Mouse (Mus musculus) MEL (cell line): Measurements from ENCODE around the gene Arhgap21. TPM values are rescaled to one million over a fixed set of nuclear protein-coding genes. Genes with fewer than 3 reads are reported as not detected.

Source experiments
- DNase-seq: peaks from one replicate; pipeline ENCODE4 v3.0.0; 2011; ENCODE audit warnings: low read depth, low spot score
- H3K27ac ChIP-seq: 2 replicates; pipeline ENCODE4 v1.5.1; 2012; ENCODE audit warnings: low read depth, mild to moderate bottlenecking, control low read depth, low read length, moderate library complexity; ENCODE audit not compliant: control insufficient read depth
- H3K27me3 ChIP-seq, 2 experiments: fragments of 150-350 bp in 1 of 2; sonication (generic) in 1 of 2; 2 replicates each; pipeline ENCODE4 v1.6.1; 2012; ENCODE audit warnings: low read length in 2 of 2, mild to moderate bottlenecking in 2 of 2, improper control_type of control experiment in 1 of 2, moderate library complexity in 1 of 2; ENCODE audit not compliant: insufficient read depth in 2 of 2, control insufficient read depth in 1 of 2
- H3K36me3 ChIP-seq, 2 experiments: 2 replicates each; pipeline ENCODE4 v1.6.1; 2012 to 2014; ENCODE audit warnings: low read length in 2 of 2, improper control_type of control experiment in 1 of 2, inconsistent platforms in 1 of 2, mild to moderate bottlenecking in 1 of 2; ENCODE audit not compliant: insufficient read depth in 2 of 2, control insufficient read depth in 1 of 2
- H3K4me1 ChIP-seq, 2 experiments: fragments of 150-350 bp in 1 of 2; sonication (generic) in 1 of 2; 2 replicates each; pipeline ENCODE4 v1.6.1; 2012; ENCODE audit warnings: low read length in 2 of 2, improper control_type of control experiment in 1 of 2, mild to moderate bottlenecking in 1 of 2; ENCODE audit not compliant: insufficient read depth in 2 of 2, control insufficient read depth in 1 of 2
- H3K4me3 ChIP-seq, 2 experiments: fragments of 150-350 bp in 1 of 2; sonication (generic) in 1 of 2; 2 replicates each; pipeline ENCODE4 v1.5.1; 2012; ENCODE audit warnings: low read depth in 2 of 2, low read length in 2 of 2, mild to moderate bottlenecking in 2 of 2, moderate library complexity in 2 of 2, control low read depth in 1 of 2, improper control_type of control experiment in 1 of 2; ENCODE audit not compliant: control insufficient read depth in 1 of 2, insufficient read depth in 1 of 2
- H3K79me2 ChIP-seq: 2 replicates; pipeline ENCODE4 v1.6.1; 2012; ENCODE audit warnings: mild to moderate bottlenecking, low read length, moderate library complexity; ENCODE audit not compliant: control insufficient read depth, poor library complexity, insufficient read depth
- H3K9ac ChIP-seq: 2 replicates; pipeline ENCODE4 v1.6.1; 2012; ENCODE audit warnings: low read depth, mild to moderate bottlenecking, control low read depth, low read length, moderate library complexity; ENCODE audit not compliant: control insufficient read depth, poor library complexity, severe bottlenecking
- H3K9me3 ChIP-seq: fragments of 150-350 bp; sonication (generic); replicated peaks from 2 replicates; pipeline ENCODE4 v1.6.1; 2012; ENCODE audit warnings: mild to moderate bottlenecking, low read length, improper control_type of control experiment, moderate library complexity; ENCODE audit not compliant: insufficient read depth
- BHLHE40 ChIP-seq: IDR thresholded peaks from 2 replicates; pipeline ENCODE4 v1.6.1; 2012; ENCODE audit warnings: low read depth, mild to moderate bottlenecking, inconsistent platforms, low read length, improper control_type of control experiment, borderline replicate concordance
- CHD1 ChIP-seq: IDR thresholded peaks from 2 replicates; pipeline ENCODE4 v1.6.1; 2012; ENCODE audit warnings: low read depth, mild to moderate bottlenecking, inconsistent platforms, low read length, improper control_type of control experiment
- E2F4 ChIP-seq: IDR thresholded peaks from 2 replicates; pipeline ENCODE4 v1.6.1; 2011; ENCODE audit warnings: low read depth, low read length, improper control_type of control experiment, borderline replicate concordance
- ELF1 ChIP-seq: IDR thresholded peaks from 2 replicates; pipeline ENCODE4 v1.6.1; 2014; ENCODE audit warnings: low read depth, mild to moderate bottlenecking, inconsistent platforms, low read length, improper control_type of control experiment, moderate library complexity
- EP300 ChIP-seq, 2 experiments: IDR thresholded peaks; 2 replicates each; pipeline ENCODE4 v1.6.1; 2011; ENCODE audit warnings: improper control_type of control experiment in 2 of 2, low read length in 2 of 2, low read depth in 1 of 2, mild to moderate bottlenecking in 1 of 2
- ETS1 ChIP-seq: IDR thresholded peaks from 2 replicates; pipeline ENCODE4 v1.6.1; 2012; ENCODE audit warnings: low read depth, mild to moderate bottlenecking, inconsistent platforms, low read length, improper control_type of control experiment, moderate library complexity
- GABPA ChIP-seq: IDR thresholded peaks from 2 replicates; pipeline ENCODE4 v1.6.1; 2012; ENCODE audit warnings: low read depth, mild to moderate bottlenecking, inconsistent platforms, low read length, improper control_type of control experiment, moderate library complexity
- GATA1 ChIP-seq: IDR thresholded peaks from 2 replicates; pipeline ENCODE4 v1.6.1; 2011; ENCODE audit warnings: low read depth, low read length, improper control_type of control experiment
- HCFC1 ChIP-seq: IDR thresholded peaks from 2 replicates; pipeline ENCODE4 v1.6.1; 2012; ENCODE audit warnings: low read depth, mild to moderate bottlenecking, inconsistent platforms, low read length, improper control_type of control experiment, moderate library complexity
- MAX ChIP-seq: IDR thresholded peaks from 2 replicates; pipeline ENCODE4 v1.6.1; 2011; ENCODE audit warnings: low read length, improper control_type of control experiment
- MAZ ChIP-seq: IDR thresholded peaks from 2 replicates; pipeline ENCODE4 v1.6.1; 2012; ENCODE audit warnings: low read depth, mild to moderate bottlenecking, inconsistent platforms, low read length, improper control_type of control experiment
- NELFE ChIP-seq: IDR thresholded peaks from 2 replicates; pipeline ENCODE4 v1.6.1; 2011; ENCODE audit warnings: low read depth, low read length, improper control_type of control experiment
- POLR2A ChIP-seq, 2 experiments: IDR thresholded peaks; 2 replicates each; pipeline ENCODE4 v1.6.1; 2011 to 2012; ENCODE audit warnings: low read length in 2 of 2, mild to moderate bottlenecking in 2 of 2, control low read depth in 1 of 2, improper control_type of control experiment in 1 of 2, low read depth in 1 of 2, moderate library complexity in 1 of 2; ENCODE audit not compliant: control insufficient read depth in 1 of 2, insufficient read depth in 1 of 2, poor library complexity in 1 of 2
- POLR2AphosphoS2 ChIP-seq: IDR thresholded peaks from 2 replicates; pipeline ENCODE4 v1.6.1; 2011; ENCODE audit warnings: low read length, improper control_type of control experiment
- POLR2AphosphoS5 ChIP-seq: IDR thresholded peaks from 2 replicates; pipeline ENCODE4 v1.6.1; 2012; ENCODE audit warnings: low read depth, borderline replicate concordance, mild to moderate bottlenecking, inconsistent platforms, low read length, moderate library complexity, mixed read lengths
- SIN3A ChIP-seq: IDR thresholded peaks from 2 replicates; pipeline ENCODE4 v1.6.1; 2012; ENCODE audit warnings: low read length, improper control_type of control experiment, inconsistent platforms
- TAL1 ChIP-seq: IDR thresholded peaks from 2 replicates; pipeline ENCODE4 v1.6.1; 2012; ENCODE audit warnings: mild to moderate bottlenecking, inconsistent platforms, low read length, moderate library complexity, mixed read lengths
- TBP ChIP-seq: IDR thresholded peaks from 2 replicates; pipeline ENCODE4 v1.8.0; 2011; ENCODE audit warnings: low read depth, low read length, improper control_type of control experiment
- TCF12 ChIP-seq: IDR thresholded peaks from 2 replicates; pipeline ENCODE4 v1.6.1; 2014; ENCODE audit warnings: low read depth, mild to moderate bottlenecking, inconsistent platforms, low read length, improper control_type of control experiment, moderate library complexity
- UBTF ChIP-seq: IDR thresholded peaks from 2 replicates; pipeline ENCODE4 v1.6.1; 2012; ENCODE audit warnings: low read depth, mild to moderate bottlenecking, inconsistent platforms, low read length, improper control_type of control experiment, moderate library complexity, borderline replicate concordance; ENCODE audit not compliant: insufficient read depth
- ZMIZ1 ChIP-seq: IDR thresholded peaks from 2 replicates; pipeline ENCODE4 v1.6.1; 2012; ENCODE audit warnings: low read depth, mild to moderate bottlenecking, inconsistent platforms, low read length, improper control_type of control experiment, moderate library complexity
- ZNF384 ChIP-seq: IDR thresholded peaks from 2 replicates; pipeline ENCODE4 v1.6.1; 2012; ENCODE audit warnings: low read depth, mild to moderate bottlenecking, inconsistent platforms, low read length, improper control_type of control experiment
- polyA plus RNA-seq, 2 experiments: library from polyadenylated mRNA; stranded (reverse) in 1 of 2; unstranded in 1 of 2; fragments of >175 nt in 1 of 2; fragments of >200 nt in 1 of 2; gene quantifications; 2 replicates each; pipeline versions ENCODE4 v1.2.1 to v1.2.4; 2012; ENCODE audit warnings: low replicate concordance in 2 of 2, low read depth in 1 of 2; ENCODE audit not compliant: insufficient read length in 2 of 2, insufficient read depth in 1 of 2, missing spikeins in 1 of 2
- total RNA-seq: library from RNA; depleted of rRNA; stranded (reverse); fragments of 300-350 nt; gene quantifications from 2 replicates; pipeline ENCODE4 v1.2.3, GENCODE M21; 2012

Arhgap21 gene
- total and polyA plus RNA-seq, 3 experiments: 12.4 to 104 (median 30.6) TPM

DNA sequence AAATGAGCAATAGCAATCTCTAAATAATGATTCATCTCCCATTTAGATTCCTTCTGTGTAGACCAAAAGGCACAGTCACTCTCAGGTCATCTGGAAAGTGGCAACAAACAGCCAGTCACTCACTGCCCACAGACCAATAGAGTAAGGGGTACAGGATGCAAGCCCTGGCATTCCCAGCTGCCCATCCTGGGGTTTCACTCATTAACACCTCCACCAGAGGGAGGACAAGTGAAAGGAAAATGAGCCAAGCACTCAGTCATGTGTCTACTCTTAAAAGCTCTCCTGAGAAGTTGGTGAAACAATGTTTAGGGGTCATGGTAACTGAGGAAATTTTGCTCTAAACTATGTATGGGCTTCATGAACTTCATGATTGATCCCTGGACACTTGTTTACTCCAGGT lies 2.9 kb upstream of the Arhgap21 start:
- TF ChIP-seq E2F4 (no peak), MAX (no peak)
- Histone ChIP-seq H3K4me3 (no peak overlapping the region), H3K9ac (no peak overlapping the region), H3K36me3 (peaks cover 0 to 8% of the 10 kb centered on the region in 2 experiments; a peak in 2 of 4 replicates), H3K27me3 (no peaks in the 10 kb centered on the region), H3K4me1 (peaks cover 3% of the 10 kb centered on the region in 2 experiments; a peak in 3 of 4 replicates), H3K9me3 (no peaks in the 10 kb centered on the region), H3K79me2 (peaks cover 24% of the 10 kb centered on the region), H3K27ac (no peak overlapping the region)
- DNase-seq: no peak

DNA sequence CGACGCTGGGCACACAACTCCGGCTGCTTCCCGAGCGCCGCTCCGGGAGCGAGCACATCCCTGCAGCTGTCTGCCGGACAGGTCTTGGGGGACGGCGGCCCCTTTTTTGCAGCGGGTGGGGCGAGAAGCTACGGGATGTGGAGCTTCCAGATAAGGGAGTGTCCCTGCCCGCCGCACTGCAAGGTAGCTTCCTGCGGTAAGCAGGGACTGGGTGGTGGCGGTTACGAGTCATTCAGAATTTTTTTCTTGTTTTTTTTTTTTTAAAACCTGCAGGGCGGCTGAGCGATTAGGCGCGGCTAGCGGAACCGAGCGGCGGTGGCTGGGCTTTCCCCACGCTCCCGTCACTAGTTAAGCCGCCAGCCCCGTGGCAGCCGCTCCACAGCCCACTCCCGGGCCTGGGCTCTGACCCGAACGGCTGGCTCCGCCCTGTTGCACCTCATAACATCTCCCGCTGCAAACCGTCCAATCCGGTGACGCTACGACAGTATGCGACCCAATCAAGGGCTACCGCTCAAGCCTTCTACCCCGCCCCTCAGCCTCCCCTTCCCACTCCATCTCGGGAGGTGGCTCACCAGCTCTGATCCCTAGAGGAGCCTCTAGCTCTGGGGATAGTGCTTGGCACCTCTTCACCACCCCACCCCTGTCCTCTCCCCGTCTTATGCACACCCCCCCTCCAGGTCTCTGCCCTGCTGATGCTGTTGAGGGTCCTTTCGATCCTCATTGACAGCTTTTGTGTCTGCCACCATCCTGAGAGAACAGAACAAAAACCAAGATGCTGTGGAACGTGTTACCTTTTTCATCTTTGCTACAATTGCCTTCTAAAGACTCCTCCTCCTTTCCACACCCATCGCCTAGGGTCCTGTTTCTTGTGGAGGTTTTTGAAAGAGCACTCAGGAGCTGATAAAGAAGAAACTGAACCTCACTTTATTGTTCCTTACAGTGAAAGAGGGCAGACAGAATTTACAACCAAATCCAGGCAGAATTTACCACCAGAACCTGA lies 820 bp upstream of the Arhgap21 start:
- H3K27ac ChIP-seq: peak overlapping the region; percentile 99
- peak overlapping the region; percentile 98 for H3K9ac ChIP-seq
- TF ChIP-seq POLR2AphosphoS5: no peak
- TF ChIP-seq CHD1: peak; percentile 34; the same call in 1 of the 2 replicates
- TF ChIP-seq E2F4: no peak
- TF ChIP-seq ZMIZ1: peak; percentile 71
- TF ChIP-seq POLR2AphosphoS2: 0 out of 2 replicates have a peak, but pooled peaks have one; percentile 60
- TF ChIP-seq ETS1: peak; percentile 42; the same call in 1 of the 2 replicates
- peak; percentile 6; the same call in 1 of the 2 replicates for TF ChIP-seq UBTF
- peak; percentile 78; the same call in 1 of the 2 replicates for TF ChIP-seq TBP
- TF ChIP-seq SIN3A: peak; percentile 2; the same call in 1 of the 2 replicates
- no peak for TF ChIP-seq BHLHE40
- TF ChIP-seq GATA1: peak; percentile 43; the same call in 1 of the 2 replicates
- TF ChIP-seq TAL1: peak; percentile 63
- TF ChIP-seq NELFE: peak; percentile 85
- peak in 1 of 2 experiments; percentile 67; a peak in 1 of 4 replicates for TF ChIP-seq EP300 (IDR thresholded peaks at IDR 0.05; ENCODE audit: low read depth in 1 of 2, low read length in 2 of 2)
- TF ChIP-seq TCF12: 0 out of 2 replicates have a peak, but pooled peaks have one; percentile 49
- no peak for TF ChIP-seq ELF1
- peak; percentile 26 for TF ChIP-seq MAZ
- TF ChIP-seq ZNF384: peak; percentile 86
- no peak for TF ChIP-seq GABPA
- 0 out of 2 replicates have a peak, but pooled peaks have one; percentile 10 for TF ChIP-seq HCFC1
- peak; percentile 71 to 96 for TF ChIP-seq POLR2A (IDR thresholded peaks at IDR 0.05; ENCODE audit: control insufficient read depth in 1 of 2, insufficient read depth in 1 of 2, low read depth in 1 of 2, low read length in 2 of 2, poor library complexity in 1 of 2)
- peaks cover 39% of the 10 kb centered on the region for H3K79me2 ChIP-seq
- DNase-seq: peak; percentile 96
- peak overlapping the region; percentile 91 for H3K4me3 ChIP-seq
- H3K4me1 ChIP-seq: peaks cover 4 to 10% of the 10 kb centered on the region in 2 experiments
- H3K36me3 ChIP-seq: peaks cover 0 to 19% of the 10 kb centered on the region in 2 experiments; a peak in 2 of 4 replicates
- H3K27me3 ChIP-seq: no peaks in the 10 kb centered on the region
- no peaks in the 10 kb centered on the region for H3K9me3 ChIP-seq
